Mouse (Mus musculus) hindbrain, embryonic 15.5 days (tissue): ENCODE data around the gene Ssbp1. TPM values are rescaled to one million over a fixed set of nuclear protein-coding genes. Genes with fewer than 3 reads are reported as not detected.

Experiments
- ATAC-seq: fragments of 200-750 bp; cut with Nextera tagmentation; 2 replicates; pipeline ENCODE4 v1.8.0; 2017; ENCODE audit warnings: low read depth, moderate number of reproducible peaks, moderate TSS enrichment; ENCODE audit not compliant: low FRiP score
- H3K27ac ChIP-seq: fragments of 300-500 bp; sonication (generic); replicated peaks from 2 replicates; pipeline ENCODE4 v1.5.1; 2015; ENCODE audit warnings: mild to moderate bottlenecking, inconsistent platforms
- H3K27me3 ChIP-seq: fragments of 300-500 bp; sonication (generic); 2 replicates; pipeline ENCODE4 v1.6.1; 2015; ENCODE audit warnings: control low read depth, inconsistent platforms
- H3K36me3 ChIP-seq: fragments of 300-500 bp; sonication (generic); 2 replicates; pipeline ENCODE4 v1.6.1; 2015; ENCODE audit warnings: control low read depth, inconsistent platforms
- H3K4me1 ChIP-seq: fragments of 300-500 bp; sonication (generic); replicated peaks from 2 replicates; pipeline ENCODE4 v1.6.1; 2015; ENCODE audit warnings: control low read depth, inconsistent platforms
- H3K4me2 ChIP-seq: fragments of 300-500 bp; sonication (generic); 2 replicates; pipeline ENCODE4 v1.6.1; 2015; ENCODE audit warnings: moderate library complexity, mild to moderate bottlenecking, inconsistent platforms
- H3K4me3 ChIP-seq: fragments of 300-500 bp; sonication (generic); 2 replicates; pipeline ENCODE4 v1.5.1; 2015; ENCODE audit warnings: mild to moderate bottlenecking, inconsistent platforms
- H3K9ac ChIP-seq: fragments of 300-500 bp; sonication (generic); 2 replicates; pipeline ENCODE4 v1.6.1; 2015; ENCODE audit warnings: inconsistent platforms
- H3K9me3 ChIP-seq: fragments of 300-500 bp; sonication (generic); 2 replicates; pipeline ENCODE4 v1.6.1; 2016; ENCODE audit warnings: control low read depth, inconsistent platforms
- WGBS: fragments of 180-500 bp; shearing (Covaris S2); methylation state at CpG from one replicate; pipeline ENCODE4 v1.1.7; 2015; 5-methylcytosine and 5-hydroxymethylcytosine counted together
- polyA plus RNA-seq: library from polyadenylated mRNA; unstranded; fragments of >200 nt; fragmentation: Nextera tagmentation; extraction: Ambion mirVana; gene quantifications from 2 replicates; pipeline ENCODE4 v1.2.1, GENCODE M21; 2015

Ssbp1 gene
- polyA plus RNA-seq, 1 experiment from 2014 or later = 96.6 TPM

DNA sequence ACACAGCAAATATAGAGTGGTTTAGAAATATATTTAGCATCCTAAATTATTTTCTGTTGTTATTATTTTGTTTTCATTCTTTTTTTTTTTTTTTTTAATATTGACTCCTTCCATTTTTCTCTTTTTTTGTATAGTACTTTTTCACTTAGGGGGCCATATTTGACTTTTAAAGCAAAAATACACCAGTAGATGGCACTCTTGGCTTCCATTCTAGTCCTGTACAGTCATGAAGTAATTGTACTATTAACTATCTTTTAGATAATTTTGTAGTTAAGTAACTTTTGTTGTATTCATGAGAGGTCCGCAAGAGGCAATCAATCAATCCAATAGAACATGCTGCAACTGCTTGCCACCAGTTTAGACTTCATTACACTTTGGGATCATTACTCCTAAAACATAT lies 8.6 kb downstream of the Ssbp1 start:
- peaks cover 64% of the 10 kb centered on the region for H3K36me3 ChIP-seq
- no peaks in the 10 kb centered on the region for H3K9me3 ChIP-seq
- WGBS = 87% methylated on average over 1 of the region's 1 CpGs

GRCm38 (mm10) chr6:40482318-40482717 lies 11.2 kb downstream of the Ssbp1 start:
- ATAC-seq = no peak
- Histone ChIP-seq H3K9ac (no peak overlapping the region), H3K4me1 (no peaks in the 10 kb centered on the region), H3K4me2 (no peak overlapping the region), H3K36me3 (peaks cover 51% of the 10 kb centered on the region), H3K27ac (no peak overlapping the region), H3K9me3 (no peaks in the 10 kb centered on the region), H3K4me3 (no peak overlapping the region), H3K27me3 (no peaks in the 10 kb centered on the region)
- 92% methylated on average over 5 of the region's 5 CpGs for WGBS

More for the DNA sequence above, 8.6 kb downstream of the Ssbp1 start:
- Histone ChIP-seq H3K4me2 (no peak overlapping the region), H3K9ac (no peak overlapping the region), H3K4me1 (no peaks in the 10 kb centered on the region), H3K27me3 (no peaks in the 10 kb centered on the region), H3K27ac (no peak overlapping the region), H3K4me3 (no peak overlapping the region)
- no peak for ATAC-seq

- Histone ChIP-seq H3K4me3 (no peak within 1 kb of the TSS), H3K4me1 (no peaks in the 10 kb centered on the region), H3K27ac (no peak within 1 kb of the TSS), H3K9ac (no peak within 1 kb of the TSS), H3K4me2 (no peak within 1 kb of the TSS), H3K9me3 (no peaks in the 10 kb centered on the region), H3K36me3 (no peaks in the 10 kb centered on the region), H3K27me3 (no peaks in the 10 kb centered on the region)
- no peak for ATAC-seq
These were observed 19.8 kb downstream of the Ssbp1 start, which contains the start of gene Tas2r137 for GRCm38 (mm10) chr6:40490933-40491332. TSS of gene Tas2r137 (plus strand) at chr6:40491233.

DNA sequence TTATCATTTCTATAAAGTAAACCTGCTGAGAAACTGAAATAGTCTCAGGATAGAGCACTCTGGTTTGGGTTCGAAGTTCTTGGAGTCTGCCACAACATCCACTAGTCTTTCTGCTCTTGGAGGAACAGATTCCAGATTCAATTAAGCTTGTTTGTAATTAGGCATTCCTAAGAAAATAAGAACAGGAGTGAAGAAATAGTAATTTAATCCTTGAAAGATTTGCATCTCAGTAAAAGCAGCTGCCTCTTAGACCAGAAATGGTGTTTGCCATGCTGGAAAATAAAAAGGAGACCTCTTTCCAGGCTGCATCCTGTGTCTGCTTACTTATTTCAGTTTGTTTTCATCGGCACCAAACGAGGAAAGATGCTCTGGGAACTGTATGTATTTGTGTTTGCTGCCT lies 22.1 kb downstream of the Ssbp1 start, which contains the start of gene Tas2r108:
Gene Tas2r108, plus strand, starts transcription at position 301 of the 400 bp plus-strand sequence.
- no peak within 1 kb of the TSS for H3K9ac ChIP-seq
- no peak for ATAC-seq
- WGBS = 93% methylated on average over 3 of the region's 3 CpGs
- no peaks in the 10 kb centered on the region for H3K4me1 ChIP-seq
- H3K36me3 ChIP-seq = no peaks in the 10 kb centered on the region
- no peaks in the 10 kb centered on the region for H3K27me3 ChIP-seq
- H3K4me2 ChIP-seq = no peak within 1 kb of the TSS
- no peak within 1 kb of the TSS for H3K4me3 ChIP-seq
- H3K9me3 ChIP-seq = no peaks in the 10 kb centered on the region
- H3K27ac ChIP-seq = no peak within 1 kb of the TSS

DNA sequence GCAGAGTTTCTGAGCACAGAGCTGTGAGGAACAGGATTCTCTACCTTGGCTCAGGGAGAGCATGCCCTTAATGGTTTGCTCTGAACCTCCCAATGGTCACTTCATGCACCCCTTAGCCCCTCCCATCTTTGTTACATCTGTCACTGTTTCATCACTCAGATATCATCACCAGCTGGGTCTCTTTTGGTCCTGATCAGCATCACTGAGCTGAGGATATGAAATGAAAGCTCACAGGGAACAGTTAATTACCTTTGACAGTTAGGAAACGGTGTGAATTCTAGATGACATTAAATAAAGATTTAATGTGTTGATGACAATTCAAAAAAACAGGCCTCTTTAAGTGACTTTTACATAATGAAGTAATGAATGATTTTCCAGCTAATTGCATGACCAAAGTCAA lies 48.3 kb downstream of the Ssbp1 start, which contains the start of gene Prss37:
Gene Prss37, minus strand, starts transcription at position 101 of the 400 bp plus-strand sequence.
- H3K4me1 ChIP-seq = no peaks in the 10 kb centered on the region
- H3K4me3 ChIP-seq = no peak within 1 kb of the TSS
- H3K9ac ChIP-seq = no peak within 1 kb of the TSS
- no peak for ATAC-seq
- H3K27me3 ChIP-seq = no peaks in the 10 kb centered on the region
- H3K4me2 ChIP-seq = no peak within 1 kb of the TSS
- H3K36me3 ChIP-seq = no peaks in the 10 kb centered on the region
- WGBS = 63% methylated on average over 1 of the region's 1 CpGs
- H3K9me3 ChIP-seq = no peaks in the 10 kb centered on the region
- no peak within 1 kb of the TSS for H3K27ac ChIP-seq

Other genes starting within 250 kb of the Ssbp1 start
- 57.2 and 57.3 TPM in 2 replicates for gene Agk, start 146.2 kb upstream of the Ssbp1 start, polyA plus RNA-seq
- 15.9 and 16.9 TPM in 2 replicates for gene E330009J07Rik, start 35.2 kb upstream of the Ssbp1 start, polyA plus RNA-seq
- gene Wee2, start 32.3 kb upstream of the Ssbp1 start, polyA plus RNA-seq = 0.18 and 0.33 TPM in 2 replicates
- gene Tas2r137, start 19.9 kb downstream of the Ssbp1 start, polyA plus RNA-seq = not detected in 2 replicates
- gene Tas2r108, start 22.2 kb downstream of the Ssbp1 start, polyA plus RNA-seq = 0.14 TPM in 1 of 2 replicates, not detected in the other
- gene Prss37, start 48.2 kb downstream of the Ssbp1 start, polyA plus RNA-seq = not detected in 2 replicates
- 0.10 and 0.21 TPM in 2 replicates for gene Olfr461, start 83.7 kb downstream of the Ssbp1 start, polyA plus RNA-seq
- gene Olfr460, start 98.1 kb downstream of the Ssbp1 start, polyA plus RNA-seq = not detected in 2 replicates
- 0.27 and 0.59 TPM in 2 replicates for gene Clec5a, start 114.5 kb downstream of the Ssbp1 start, polyA plus RNA-seq
- gene Tas2r138, start 142.0 kb downstream of the Ssbp1 start, polyA plus RNA-seq = not detected in 2 replicates
- 0.13 and 0.16 TPM in 2 replicates for gene Mgam, start 157.5 kb downstream of the Ssbp1 start, polyA plus RNA-seq